Mouse (Mus musculus) ovary, postnatal 10 days (tissue): Measurements from ENCODE around the gene Frmpd4.

Source experiments
- DNase-seq: peaks from one replicate; pipeline ENCODE4 v3.0.0; 2022; ENCODE audit warnings: low spot score

Frmpd4 gene

GRCm38 (mm10) chrX:167552827-167553226, 1024.2 kb downstream of the Frmpd4 start:
- DNase-seq = no peak

- DNase-seq = no peak
Observed at GRCm38 (mm10) chrX:167523151-167523550, 1053.9 kb downstream of the Frmpd4 start.

GRCm38 (mm10) chrX:167522528-167522927, 1054.5 kb downstream of the Frmpd4 start:
- DNase-seq = no peak

GRCm38 (mm10) chrX:167518440-167518839, 1058.6 kb downstream of the Frmpd4 start:
- DNase-seq = no peak

- DNase-seq = peak; percentile 8
Observed at GRCm38 (mm10) chrX:167497780-167498179, 1079.3 kb downstream of the Frmpd4 start.

- no peak for DNase-seq
Observed at GRCm38 (mm10) chrX:167492265-167492664, 1084.8 kb downstream of the Frmpd4 start.

GRCm38 (mm10) chrX:167491589-167492207, 1085.3 kb downstream of the Frmpd4 start:
- no peak for DNase-seq

- DNase-seq = no peak
Observed at GRCm38 (mm10) chrX:167483409-167484177, 1093.4 kb downstream of the Frmpd4 start.

- no peak for DNase-seq
Observed at GRCm38 (mm10) chrX:167477636-167478035, 1099.4 kb downstream of the Frmpd4 start.

- DNase-seq = no peak
Observed at GRCm38 (mm10) chrX:167434883-167435282, 1142.1 kb downstream of the Frmpd4 start.

GRCm38 (mm10) chrX:167433950-167434349, 1143.1 kb downstream of the Frmpd4 start:
- no peak for DNase-seq
